Mouse (Mus musculus) lung, postnatal 10 days (tissue): ENCODE results near the gene Usp37.
"Not testable (repeated sequence)": the region's sequence is repeated elsewhere in the genome, so short reads cannot be mapped to it uniquely, and the experiment has no call there.

Experiments
- DNase-seq: peaks from one replicate; pipeline ENCODE4 v3.0.0; 2021

Usp37 gene

GRCm38 (mm10) chr1:74544184-74544583, at the start of gene Usp37:
Gene Usp37 (minus strand): TSS chr1:74544284.
- no peak for DNase-seq

DNA sequence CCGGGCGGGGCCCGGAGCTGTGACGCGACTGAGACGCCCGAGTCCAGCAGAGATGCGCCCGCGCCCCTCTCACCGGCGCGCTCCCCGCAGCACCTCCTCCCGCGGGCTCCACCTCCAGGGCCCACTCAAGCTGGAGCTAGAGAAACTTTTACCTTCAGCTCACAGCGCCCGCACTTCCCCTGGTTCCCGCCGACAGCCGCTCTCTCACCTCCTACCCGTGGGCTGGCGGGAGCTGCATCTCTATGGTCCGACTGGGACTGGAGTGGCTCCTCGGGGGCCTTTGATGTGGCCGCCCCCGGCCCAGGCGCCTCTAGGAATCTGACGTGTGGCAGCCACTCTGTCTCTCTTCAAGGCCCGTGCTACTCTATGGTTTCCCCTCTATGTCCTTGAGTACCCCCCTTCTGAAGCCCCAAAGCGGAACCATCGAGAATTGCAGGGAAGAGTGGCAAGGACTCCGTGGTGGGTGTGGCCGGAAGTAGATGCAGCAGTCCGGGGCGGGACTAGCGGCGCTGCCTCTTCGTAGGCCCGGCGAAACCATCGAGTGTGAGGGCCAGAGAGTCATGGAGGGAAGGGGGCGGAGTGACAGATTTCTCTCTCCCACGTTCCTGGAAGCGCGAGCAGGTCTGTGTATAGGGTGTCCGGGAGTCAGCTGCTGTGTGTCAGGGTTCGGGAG, 43.8 kb upstream of the Usp37 start, which contains the start of the genes Zfp142 and Bcs1l:
Zfp142 (minus strand) TSS at position 474 of the 673 bp plus-strand sequence.
Bcs1l (plus strand) TSS at position 517 of the 673 bp plus-strand sequence.
- DNase-seq, result peak; percentile 100

DNA sequence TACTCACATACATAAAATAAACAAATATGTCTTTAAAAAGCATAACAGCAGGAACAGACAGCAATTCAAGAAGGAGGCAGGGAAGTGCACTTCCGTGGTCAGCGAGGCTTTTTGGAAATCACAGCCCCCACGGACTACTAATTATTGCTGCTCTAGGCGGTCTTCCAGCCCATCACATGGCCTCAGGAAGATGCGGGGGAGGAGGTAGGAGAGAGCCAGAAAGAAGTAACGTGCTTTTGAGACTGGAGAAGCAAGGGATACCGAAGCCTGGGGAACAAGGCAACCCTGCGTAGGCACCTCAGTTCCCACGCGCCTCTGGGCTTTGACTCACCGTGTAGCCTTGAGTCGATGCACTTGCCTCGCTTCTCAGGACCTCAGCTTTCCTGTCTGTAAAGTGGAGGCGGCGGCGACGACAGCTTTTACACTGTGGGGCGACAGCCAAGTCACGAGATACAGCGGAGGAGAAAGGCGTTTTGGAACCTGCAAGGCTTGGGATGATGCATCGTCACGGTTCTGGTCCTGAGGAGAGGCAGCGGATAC, 43.2 kb upstream of the Usp37 start:
- DNase-seq, result no peak

DNA sequence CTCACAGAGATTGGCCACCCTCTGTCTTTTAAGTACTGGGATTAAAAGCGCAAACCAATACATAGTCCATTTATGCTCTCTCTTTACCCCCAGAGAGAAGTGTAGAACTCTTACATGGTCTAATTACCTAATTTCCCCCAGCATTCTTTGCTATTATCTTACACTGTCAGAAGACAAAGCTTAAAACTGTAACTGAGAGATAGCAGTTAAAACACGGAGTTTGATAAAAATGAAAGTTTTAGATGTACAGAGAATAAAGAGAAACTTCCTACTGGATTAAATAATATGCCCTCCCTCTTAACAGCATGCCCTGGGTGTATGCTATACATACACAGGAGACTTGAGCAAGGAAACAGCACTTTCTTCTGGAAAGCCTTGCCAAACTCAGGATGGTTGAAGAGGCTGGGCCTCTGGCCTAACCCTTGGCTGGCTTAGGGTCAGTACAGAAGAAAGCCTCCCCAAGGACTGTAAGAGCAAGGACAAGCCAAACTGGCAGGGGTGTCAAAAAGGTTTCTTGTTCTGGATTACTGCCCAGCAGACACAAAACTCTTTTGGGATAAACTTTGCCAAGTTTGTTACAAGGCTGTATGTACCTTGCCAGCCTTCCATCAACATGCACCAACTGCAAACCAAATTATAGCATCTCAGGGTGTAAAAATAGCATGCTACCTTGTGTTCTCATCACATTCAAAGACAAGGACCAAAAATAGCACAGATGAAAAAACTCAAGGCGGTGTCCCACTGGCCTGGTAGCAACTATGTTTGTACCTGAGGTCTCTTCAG, 40.7 kb upstream of the Usp37 start:
- DNase-seq, result no peak

DNA sequence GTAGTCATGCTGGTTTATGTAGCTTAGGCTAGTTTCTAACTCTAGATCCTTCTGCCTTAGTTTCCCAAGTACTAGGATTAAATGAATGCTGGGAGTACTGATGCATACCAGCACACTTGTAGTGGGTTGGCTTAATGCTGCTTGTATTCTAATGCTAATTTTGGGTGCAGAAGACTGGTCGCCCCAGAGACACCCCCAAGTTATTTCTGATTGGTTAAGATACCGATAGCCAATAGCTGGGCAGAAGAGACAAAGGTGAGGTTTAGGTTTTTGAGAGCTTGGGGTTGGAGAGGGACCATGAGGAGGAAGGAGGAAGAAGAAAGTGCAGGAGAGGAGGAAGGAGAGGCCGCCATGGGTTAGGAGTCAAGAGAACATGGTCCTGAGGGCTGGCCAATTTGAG, 38.5 kb upstream of the Usp37 start:
- no peak for DNase-seq

DNA sequence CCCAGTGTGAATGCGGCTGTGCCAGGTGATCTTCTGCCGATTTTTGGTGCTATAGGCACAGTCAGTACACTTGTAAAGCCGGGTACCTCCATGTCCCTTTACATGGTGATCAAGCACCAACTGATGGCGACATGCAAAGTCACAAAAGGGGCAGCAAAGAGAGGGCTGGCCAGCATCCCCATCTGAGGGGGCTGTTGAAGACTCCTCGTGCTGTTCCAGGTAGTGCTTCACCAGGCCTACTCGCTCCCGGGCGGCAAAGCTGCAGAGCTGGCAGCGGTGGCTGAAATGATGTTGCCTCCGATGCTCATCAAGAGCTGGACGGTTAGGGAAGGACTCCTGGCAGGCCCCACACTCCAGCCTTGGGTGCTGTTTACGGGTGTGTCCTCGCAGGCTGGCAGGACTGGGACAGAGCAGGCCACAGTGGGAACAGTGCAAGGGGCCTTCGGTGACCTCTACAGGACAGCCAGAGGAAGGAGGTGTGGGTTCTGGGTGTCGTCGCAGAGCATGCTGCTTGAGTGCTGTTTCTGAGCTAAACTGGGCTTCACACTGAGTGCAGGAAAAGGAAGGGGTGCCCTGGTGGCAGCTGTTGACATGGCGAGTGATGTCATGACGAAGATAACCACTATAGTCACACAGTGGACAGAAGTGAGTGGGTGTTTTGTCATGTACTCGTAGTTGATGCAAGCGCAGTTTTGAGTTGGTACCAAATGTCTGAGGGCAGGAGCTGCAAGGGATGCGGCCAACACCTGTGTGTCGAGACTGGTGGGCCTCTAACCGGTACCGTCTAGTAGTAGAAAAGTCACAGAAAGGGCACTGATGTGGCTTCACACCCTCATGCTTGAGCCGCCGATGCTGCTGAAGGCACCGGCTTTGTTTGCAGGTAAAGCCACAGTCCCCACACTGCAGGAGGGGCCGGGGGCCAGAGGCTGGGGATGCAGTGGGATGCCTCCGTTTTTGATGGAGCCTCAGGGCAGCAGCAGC, 25.9 kb upstream of the Usp37 start:
- DNase-seq, result no peak

- DNase-seq, result no peak
Measured at GRCm38 (mm10) chr1:74565834-74566233, 21.8 kb upstream of the Usp37 start.

DNA sequence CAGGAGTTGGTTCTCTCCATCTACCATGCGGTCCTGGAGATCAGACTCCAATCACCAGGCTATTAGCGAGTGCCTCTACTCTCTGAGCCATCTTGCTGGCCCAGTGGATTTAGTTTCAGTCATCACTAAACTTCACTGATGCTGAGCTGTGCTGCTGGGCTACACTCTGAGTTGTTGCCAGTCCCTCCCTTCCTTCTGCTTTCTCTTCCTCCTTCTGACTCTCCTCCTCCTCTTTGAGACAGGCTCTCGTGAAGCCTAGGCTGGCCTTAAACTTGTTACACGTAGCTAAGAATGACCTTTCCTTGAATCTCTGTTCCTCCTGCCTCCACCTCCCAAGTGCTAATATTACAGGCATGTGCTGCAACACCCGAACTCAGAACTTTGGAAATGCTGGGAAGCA, 15.0 kb upstream of the Usp37 start:
- no peak for DNase-seq

DNA sequence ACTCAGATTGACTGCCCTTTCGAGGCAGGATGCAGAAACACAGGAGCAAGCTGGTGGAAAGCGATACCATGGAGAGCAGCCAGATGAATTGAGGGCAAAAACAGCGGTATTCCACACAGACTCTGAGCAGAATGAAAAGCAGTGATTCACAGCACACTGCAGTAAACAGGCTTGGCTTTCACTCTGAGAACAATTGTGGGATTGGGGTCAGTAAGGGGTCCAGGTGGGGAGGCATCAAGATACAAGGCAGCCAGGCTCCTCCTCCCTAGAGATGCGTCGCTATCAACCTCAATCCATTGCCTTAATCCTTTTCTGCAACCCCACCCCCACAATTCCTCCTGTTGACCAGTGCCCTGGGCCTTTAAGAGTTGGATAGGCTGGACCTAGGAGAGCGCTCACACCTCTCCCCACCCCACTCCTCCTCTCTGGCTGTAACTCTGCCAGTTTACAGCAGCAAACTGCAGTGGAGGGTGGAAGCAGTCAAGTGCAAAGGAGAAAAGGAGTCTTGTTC, 1.6 kb downstream of the Usp37 start, which contains the start of gene Plcd4:
Plcd4 (plus strand) TSS at position 438 of the 511 bp plus-strand sequence.
- peak; percentile 3 for DNase-seq

DNA sequence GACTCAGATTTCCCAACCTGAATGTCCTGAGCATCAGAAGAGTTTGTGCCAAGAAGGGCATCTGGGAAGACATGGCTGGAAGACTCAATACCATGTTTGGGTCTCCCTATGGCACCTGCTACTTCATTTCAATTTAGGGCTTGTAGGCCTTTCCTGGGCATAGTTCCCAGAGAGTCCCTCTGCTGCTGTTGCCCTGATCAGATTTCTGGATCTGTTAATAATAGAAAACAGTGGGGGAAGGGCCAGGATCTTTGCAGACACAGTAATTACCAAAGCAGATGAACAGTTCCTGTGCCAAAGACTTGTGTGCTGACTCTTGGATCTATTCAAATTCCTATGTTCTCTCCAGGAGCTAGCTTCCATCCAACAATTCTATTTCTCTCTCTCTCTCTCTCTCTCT, 5.4 kb downstream of the Usp37 start:
- DNase-seq, result no peak

GRCm38 (mm10) chr1:74528589-74528988, 15.5 kb downstream of the Usp37 start:
- no peak for DNase-seq

GRCm38 (mm10) chr1:74524746-74525145, 19.3 kb downstream of the Usp37 start:
- DNase-seq, result no peak

GRCm38 (mm10) chr1:74519875-74520274, 24.2 kb downstream of the Usp37 start:
- DNase-seq, result no peak

DNA sequence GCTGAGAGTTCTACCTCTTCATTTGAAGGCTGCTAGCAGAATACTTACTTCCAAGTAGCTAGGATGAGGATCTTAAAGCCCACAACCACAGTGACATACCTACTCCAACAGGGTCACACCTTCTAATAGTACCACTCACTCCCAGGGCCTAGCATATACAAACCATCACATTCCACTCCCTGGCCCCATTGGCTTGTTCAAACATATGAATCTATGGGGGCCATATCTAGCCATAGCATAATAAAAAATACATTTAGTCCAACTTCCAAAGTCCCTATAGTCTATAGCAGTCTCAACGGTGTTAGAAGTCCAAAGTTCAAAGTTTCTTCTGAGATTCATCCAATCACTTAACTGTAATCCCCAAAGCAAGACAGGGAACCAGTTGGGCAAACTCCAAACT, 31.1 kb downstream of the Usp37 start:
- DNase-seq, result not testable (repeated sequence)

GRCm38 (mm10) chr1:74511306-74511705, 32.8 kb downstream of the Usp37 start:
- DNase-seq, result no peak

DNA sequence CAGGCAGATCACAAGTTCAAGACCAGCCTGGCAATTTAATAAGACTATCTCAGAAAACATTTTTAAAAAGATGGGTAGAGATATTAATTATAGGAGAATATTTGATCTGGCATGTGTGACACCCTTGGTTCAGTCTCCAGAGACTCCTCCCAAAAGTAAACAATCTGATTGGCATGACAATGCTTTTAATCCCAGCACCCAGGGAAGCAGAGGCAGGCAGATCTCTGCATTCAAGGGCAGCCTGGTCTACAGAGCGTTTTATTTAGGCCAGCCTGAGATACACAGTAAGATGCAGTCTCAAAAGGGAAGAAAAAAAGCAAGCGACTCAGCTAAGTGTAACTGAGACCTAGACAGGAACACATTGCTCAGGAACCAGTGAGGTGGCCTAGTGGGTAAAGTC, 36.3 kb downstream of the Usp37 start:
- no peak for DNase-seq

GRCm38 (mm10) chr1:74506471-74506881, 37.6 kb downstream of the Usp37 start:
- DNase-seq, result peak; percentile 66

DNA sequence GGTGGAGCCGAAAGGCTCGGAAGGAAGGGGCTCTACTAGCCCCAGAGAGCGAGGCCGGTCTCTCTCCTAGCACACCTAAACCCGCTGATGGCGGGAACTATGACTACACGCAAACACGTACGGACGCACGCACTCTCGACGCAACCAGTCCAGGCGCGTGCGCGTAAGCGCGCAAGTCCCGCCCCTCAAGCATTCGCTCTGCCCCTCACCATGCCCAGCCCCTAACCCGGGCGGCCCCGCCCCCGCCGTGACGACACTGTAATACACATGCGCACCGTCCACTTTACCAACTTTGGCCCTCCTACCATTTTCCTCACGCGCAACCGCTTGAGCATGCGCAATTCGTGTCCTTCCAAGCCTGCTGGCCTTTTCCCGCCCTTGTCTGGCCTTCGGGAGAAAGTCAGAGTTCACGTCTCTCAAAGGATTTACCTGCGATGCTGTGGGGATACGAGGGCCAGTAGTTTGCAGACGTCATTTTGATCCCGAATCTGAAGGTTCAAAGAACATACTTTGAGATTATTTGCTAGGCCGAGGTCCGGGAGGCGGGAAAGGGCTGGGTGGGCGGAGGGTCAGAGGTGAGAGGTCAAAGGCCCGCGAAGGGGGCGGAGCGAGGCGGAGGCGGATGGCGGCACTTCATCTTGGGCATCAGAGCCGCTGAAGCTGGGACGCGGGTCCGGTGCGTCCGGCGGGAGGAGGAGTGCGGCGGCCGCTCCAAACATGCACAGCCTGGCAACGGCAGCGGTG, 38.2 kb downstream of the Usp37 start, which contains the start of gene Cnot9:
Cnot9 (plus strand) TSS at position 338 of the 744 bp plus-strand sequence.
- DNase-seq, result peak; percentile 100

GRCm38 (mm10) chr1:74505393-74505720, 38.7 kb downstream of the Usp37 start:
- DNase-seq, result no peak

DNA sequence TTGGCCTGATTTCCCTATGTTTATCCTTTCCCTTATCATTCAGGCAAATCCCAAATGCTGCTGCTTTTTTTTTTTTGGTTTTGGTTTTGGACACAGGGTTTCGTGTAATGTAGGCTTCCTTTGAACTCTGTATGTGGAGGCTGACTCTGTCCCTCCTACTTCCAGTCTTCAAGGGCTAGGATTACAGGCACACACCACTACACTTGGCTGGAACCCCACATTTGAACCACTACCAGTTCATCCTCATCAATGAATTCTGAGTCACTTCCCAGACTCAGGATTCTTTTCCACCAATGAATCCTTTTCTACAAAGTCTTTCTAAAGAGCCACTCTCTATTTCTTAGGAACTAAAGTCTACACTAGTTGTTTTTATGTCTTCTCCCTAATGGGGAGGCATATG, 43.0 kb downstream of the Usp37 start:
- no peak for DNase-seq

DNA sequence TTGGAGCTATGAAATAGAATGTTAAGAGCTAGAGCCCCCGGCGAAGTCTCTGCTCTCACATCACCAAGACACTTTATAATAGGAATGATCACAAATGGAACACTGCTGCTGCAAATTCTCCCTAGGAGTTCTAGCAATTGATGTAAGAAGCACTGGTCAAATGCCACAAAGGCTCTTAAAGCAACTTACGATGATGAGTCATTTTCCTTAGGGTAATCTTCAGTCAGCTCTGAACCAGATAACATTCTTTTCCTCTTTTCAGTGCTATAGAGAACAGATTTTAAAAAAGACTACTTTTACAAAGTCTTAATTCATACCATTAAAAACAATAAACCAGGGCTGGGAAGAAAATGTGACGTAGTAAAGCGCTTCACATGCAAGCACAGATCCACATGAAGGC, 58.3 kb downstream of the Usp37 start:
- DNase-seq, result no peak

- DNase-seq, result peak; percentile 54
Measured at GRCm38 (mm10) chr1:74460273-74460672, 83.8 kb downstream of the Usp37 start.
